Mouse (Mus musculus): ENCODE measurements around the gene Rnf214.

- no peak for TF ChIP-seq CTCF (IDR thresholded peaks at IDR 0.05; ENCODE audit: low read depth)
- no peak for TF ChIP-seq EP300 (IDR thresholded peaks at IDR 0.05; ENCODE audit: low read depth)
These were observed 29.0 kb upstream of the Rnf214 start, which contains the start of gene Tagln for GRCm38 (mm10) chr9:45935628-45936210.

Data from liver, embryonic 14.5 days (tissue).